Mouse (Mus musculus): ENCODE data around the gene 1700037H04Rik. TPM values are rescaled to one million over a fixed set of nuclear protein-coding genes. Genes with fewer than 3 reads are reported as not detected.

1700037H04Rik gene
- polyA plus RNA-seq, 1 experiment = 426 TPM

DNA sequence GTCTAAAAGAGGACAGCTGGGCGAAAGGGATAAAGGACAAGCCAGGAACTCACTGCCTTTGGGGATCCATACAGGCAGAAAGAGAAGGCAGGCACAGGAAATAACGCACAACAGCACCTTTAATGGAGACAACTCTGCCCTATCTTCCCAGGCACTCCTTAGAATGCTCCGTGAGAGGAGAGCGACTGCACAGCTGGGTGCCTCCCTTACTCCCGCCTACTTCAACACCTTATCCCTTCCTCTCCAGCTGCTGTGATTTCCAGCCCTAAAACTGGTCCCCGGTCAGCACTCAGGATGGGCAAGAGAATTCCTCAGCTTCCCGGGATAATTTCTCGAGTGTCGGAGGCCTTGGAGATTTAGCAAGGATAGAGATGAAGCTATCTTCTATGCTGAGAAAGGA is 11.1 kb upstream of the 1700037H04Rik start:
- no peak overlapping the region for H3K27ac ChIP-seq (replicated peaks; ENCODE audit: low read depth, low read length)
- H3K4me3 ChIP-seq (ENCODE audit: insufficient read depth, low read depth, low read length) = no peak overlapping the region
- peaks cover 2% of the 10 kb centered on the region; the same call in 1 of the 2 replicates for H3K4me1 ChIP-seq (ENCODE audit: control insufficient read depth, insufficient read depth, insufficient read length, low read length)

- Histone ChIP-seq H3K27ac (replicated peaks; ENCODE audit: low read depth, low read length) (no peak overlapping the region), H3K4me3 (ENCODE audit: insufficient read depth, low read depth, low read length) (no peak overlapping the region), H3K4me1 (ENCODE audit: control insufficient read depth, insufficient read depth, insufficient read length, low read length) (no peaks in the 10 kb centered on the region)
Measured at GRCm38 (mm10) chr2:131168914-131169313, 9.0 kb upstream of the 1700037H04Rik start.

DNA sequence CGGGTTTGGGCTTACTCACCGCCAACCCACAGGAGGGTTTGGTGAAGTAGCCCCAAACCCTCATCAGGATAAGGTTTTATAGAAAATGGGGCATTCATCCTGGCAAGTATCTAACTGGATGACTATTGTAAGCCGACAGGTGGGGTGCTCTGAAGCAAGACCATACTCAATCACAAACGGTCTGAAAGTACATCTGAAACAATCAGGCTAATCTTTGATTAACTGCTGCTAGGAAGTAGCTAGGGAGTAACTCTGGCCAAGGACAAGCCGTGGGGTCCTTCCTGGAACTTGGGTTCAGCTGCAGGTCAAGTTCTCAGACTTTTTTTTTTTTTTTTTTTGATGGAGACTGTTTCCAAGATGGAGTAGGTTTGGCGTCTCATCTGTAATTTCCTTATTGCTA is 8.1 kb upstream of the 1700037H04Rik start:
- no peak overlapping the region for H3K4me3 ChIP-seq (ENCODE audit: insufficient read depth, low read depth, low read length)
- H3K4me1 ChIP-seq (ENCODE audit: control insufficient read depth, insufficient read depth, insufficient read length, low read length) = no peaks in the 10 kb centered on the region
- no peak overlapping the region for H3K27ac ChIP-seq (replicated peaks; ENCODE audit: low read depth, low read length)

DNA sequence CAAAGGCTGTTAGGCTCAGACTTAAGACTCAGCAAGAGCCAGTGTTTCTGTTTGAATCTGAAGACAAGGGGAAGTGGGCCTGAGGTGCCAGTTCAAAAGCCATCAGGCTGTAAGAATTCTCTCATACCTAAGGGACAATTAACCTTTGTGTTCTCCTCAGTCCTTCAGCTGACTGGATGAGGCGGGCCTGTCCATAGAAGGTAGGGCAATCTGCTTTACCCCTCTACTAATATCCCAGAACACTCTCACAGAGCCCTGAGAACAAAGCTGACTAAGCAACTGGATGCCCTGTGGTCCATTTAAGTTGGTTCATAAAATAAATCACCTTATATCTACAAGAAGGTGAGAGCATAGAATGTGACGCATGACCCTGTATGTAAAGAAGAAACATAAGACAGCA is 6.3 kb upstream of the 1700037H04Rik start:
- Histone ChIP-seq H3K4me1 (ENCODE audit: control insufficient read depth, insufficient read depth, insufficient read length, low read length) (no peaks in the 10 kb centered on the region), H3K27ac (replicated peaks; ENCODE audit: low read depth, low read length) (no peak overlapping the region), H3K4me3 (ENCODE audit: insufficient read depth, low read depth, low read length) (no peak overlapping the region)

- Histone ChIP-seq H3K27ac (replicated peaks; ENCODE audit: low read depth, low read length) (no peak overlapping the region), H3K4me3 (ENCODE audit: insufficient read depth, low read depth, low read length) (no peak overlapping the region), H3K4me1 (ENCODE audit: control insufficient read depth, insufficient read depth, insufficient read length, low read length) (no peaks in the 10 kb centered on the region)
Measured at GRCm38 (mm10) chr2:131163924-131164323, 4.0 kb upstream of the 1700037H04Rik start.

GRCm38 (mm10) chr2:131160671-131161111 is 810 bp upstream of the 1700037H04Rik start:
- peak overlapping the region; percentile 69 for H3K4me3 ChIP-seq (ENCODE audit: insufficient read depth, low read depth, low read length)
- peaks cover 21% of the 10 kb centered on the region for H3K4me1 ChIP-seq (ENCODE audit: control insufficient read depth, insufficient read depth, insufficient read length, low read length)

GRCm38 (mm10) chr2:131159491-131159910 is 380 bp downstream of the 1700037H04Rik start:
- Histone ChIP-seq H3K27ac (replicated peaks; ENCODE audit: low read depth, low read length) (peak overlapping the region; percentile 54), H3K4me3 (ENCODE audit: insufficient read depth, low read depth, low read length) (peak overlapping the region; percentile 75), H3K4me1 (ENCODE audit: control insufficient read depth, insufficient read depth, insufficient read length, low read length) (peaks cover 23% of the 10 kb centered on the region)

More at GRCm38 (mm10) chr2:131160671-131161111, 810 bp upstream of the 1700037H04Rik start:
- H3K27ac ChIP-seq (replicated peaks; ENCODE audit: low read depth, low read length) = peak overlapping the region; percentile 85

DNA sequence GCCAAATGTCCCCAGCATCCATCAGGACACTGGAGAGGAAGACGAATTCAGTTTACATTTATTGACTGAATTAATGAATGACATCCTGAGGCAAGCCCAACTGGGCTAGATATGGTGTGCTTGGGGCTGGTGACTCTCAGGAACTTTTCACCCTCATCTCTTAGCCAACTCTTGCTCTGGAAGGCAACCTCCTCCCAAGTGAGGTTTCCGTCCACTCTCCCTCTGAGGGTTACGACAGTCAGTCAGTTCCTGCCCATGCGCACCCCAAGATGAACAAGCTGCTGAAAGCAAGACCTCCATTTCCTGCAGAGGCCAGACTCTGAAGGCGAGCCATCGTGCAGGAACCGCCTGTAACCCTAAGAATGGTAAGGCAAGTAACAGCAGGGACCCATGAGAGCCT is 2.9 kb downstream of the 1700037H04Rik start:
- Histone ChIP-seq H3K4me1 (ENCODE audit: control insufficient read depth, insufficient read depth, insufficient read length, low read length) (peaks cover 27% of the 10 kb centered on the region), H3K4me3 (ENCODE audit: insufficient read depth, low read depth, low read length) (no peak overlapping the region), H3K27ac (replicated peaks; ENCODE audit: low read depth, low read length) (peak overlapping the region; percentile 69)

DNA sequence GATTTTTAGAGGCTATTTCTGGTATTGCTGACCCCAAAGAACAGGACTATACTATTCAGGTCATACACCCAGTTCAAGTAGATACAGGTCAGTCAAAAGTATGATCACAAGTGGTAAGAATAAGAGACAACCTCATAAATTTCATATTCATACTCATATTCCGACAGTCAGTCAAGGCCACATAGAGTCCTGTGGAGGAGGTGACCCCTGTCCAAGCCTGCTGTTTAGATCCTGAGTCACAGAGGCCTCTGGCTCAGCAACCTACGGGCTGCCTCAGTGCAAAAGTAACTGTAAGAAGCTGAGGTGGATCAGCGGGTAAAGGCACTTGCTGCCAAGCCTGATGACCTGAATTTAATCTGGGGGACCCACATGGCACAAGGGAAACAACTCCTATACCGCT is 5.8 kb downstream of the 1700037H04Rik start:
- no peak overlapping the region for H3K27ac ChIP-seq (replicated peaks; ENCODE audit: low read depth, low read length)
- H3K4me3 ChIP-seq (ENCODE audit: insufficient read depth, low read depth, low read length) = no peak overlapping the region
- H3K4me1 ChIP-seq (ENCODE audit: control insufficient read depth, insufficient read depth, insufficient read length, low read length) = peaks cover 40% of the 10 kb centered on the region

GRCm38 (mm10) chr2:131152166-131152730 is 7.6 kb downstream of the 1700037H04Rik start:
- H3K4me1 ChIP-seq (ENCODE audit: control insufficient read depth, insufficient read depth, insufficient read length, low read length) = peaks cover 41% of the 10 kb centered on the region
- H3K27ac ChIP-seq (replicated peaks; ENCODE audit: low read depth, low read length) = peak overlapping the region; percentile 40; the same call in 1 of the 2 replicates
- no peak overlapping the region for H3K4me3 ChIP-seq (ENCODE audit: insufficient read depth, low read depth, low read length)

GRCm38 (mm10) chr2:131149254-131149578 is 10.7 kb downstream of the 1700037H04Rik start:
- Histone ChIP-seq H3K4me3 (ENCODE audit: insufficient read depth, low read depth, low read length) (no peak overlapping the region), H3K27ac (replicated peaks; ENCODE audit: low read depth, low read length) (peak overlapping the region; percentile 95), H3K4me1 (ENCODE audit: control insufficient read depth, insufficient read depth, insufficient read length, low read length) (peaks cover 33% of the 10 kb centered on the region)

DNA sequence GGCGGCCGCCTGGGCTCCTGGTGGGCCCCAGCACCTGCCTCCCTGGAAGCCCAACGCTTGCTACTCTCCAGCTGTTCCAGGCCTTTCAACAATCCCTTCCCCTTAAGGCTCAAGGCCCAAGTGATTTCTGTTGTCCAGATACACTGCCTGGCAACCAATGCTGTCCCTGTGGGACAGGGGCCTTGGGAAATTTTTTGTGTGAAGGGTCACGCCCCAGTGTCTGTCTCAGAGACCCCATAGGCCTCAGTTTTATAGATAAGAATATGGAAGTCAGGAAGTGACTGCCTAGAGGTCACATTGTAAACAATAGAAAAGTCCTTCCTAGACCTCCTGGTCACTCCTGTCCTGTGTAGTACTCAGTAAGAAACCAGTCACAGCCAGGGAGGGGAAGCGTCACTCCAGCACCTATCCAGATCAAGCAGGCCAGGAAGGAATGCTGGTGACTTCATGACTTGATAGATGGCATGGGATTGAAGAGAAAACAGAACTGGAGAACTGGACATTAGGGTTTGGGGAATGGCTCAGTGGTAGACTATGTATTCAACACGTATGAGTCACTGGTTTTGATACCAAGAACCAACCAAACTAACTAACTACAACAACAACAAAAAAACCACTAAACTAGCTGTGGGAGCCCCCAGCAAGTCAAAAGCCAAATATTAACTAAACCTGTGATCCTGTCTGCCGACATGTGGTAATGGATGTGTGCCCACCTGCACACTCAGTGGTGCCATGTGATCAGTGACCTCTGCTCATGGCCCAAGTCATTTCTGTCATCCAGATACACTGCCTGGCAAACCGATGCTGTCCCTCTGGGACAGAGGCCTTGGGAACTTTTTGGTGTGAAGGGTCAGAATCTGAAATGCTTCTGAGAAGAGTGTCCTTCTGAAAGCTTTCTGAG is 11.3 kb downstream of the 1700037H04Rik start:
- Histone ChIP-seq H3K4me3 (ENCODE audit: insufficient read depth, low read depth, low read length) (peak overlapping the region; percentile 15), H3K4me1 (ENCODE audit: control insufficient read depth, insufficient read depth, insufficient read length, low read length) (peaks cover 33% of the 10 kb centered on the region), H3K27ac (replicated peaks; ENCODE audit: low read depth, low read length) (peak overlapping the region; percentile 99)

GRCm38 (mm10) chr2:131147043-131147365 is 12.9 kb downstream of the 1700037H04Rik start:
- Histone ChIP-seq H3K4me3 (ENCODE audit: insufficient read depth, low read depth, low read length) (peak overlapping the region; percentile 4; the same call in 1 of the 2 replicates), H3K27ac (replicated peaks; ENCODE audit: low read depth, low read length) (peak overlapping the region; percentile 99), H3K4me1 (ENCODE audit: control insufficient read depth, insufficient read depth, insufficient read length, low read length) (peaks cover 36% of the 10 kb centered on the region)

DNA sequence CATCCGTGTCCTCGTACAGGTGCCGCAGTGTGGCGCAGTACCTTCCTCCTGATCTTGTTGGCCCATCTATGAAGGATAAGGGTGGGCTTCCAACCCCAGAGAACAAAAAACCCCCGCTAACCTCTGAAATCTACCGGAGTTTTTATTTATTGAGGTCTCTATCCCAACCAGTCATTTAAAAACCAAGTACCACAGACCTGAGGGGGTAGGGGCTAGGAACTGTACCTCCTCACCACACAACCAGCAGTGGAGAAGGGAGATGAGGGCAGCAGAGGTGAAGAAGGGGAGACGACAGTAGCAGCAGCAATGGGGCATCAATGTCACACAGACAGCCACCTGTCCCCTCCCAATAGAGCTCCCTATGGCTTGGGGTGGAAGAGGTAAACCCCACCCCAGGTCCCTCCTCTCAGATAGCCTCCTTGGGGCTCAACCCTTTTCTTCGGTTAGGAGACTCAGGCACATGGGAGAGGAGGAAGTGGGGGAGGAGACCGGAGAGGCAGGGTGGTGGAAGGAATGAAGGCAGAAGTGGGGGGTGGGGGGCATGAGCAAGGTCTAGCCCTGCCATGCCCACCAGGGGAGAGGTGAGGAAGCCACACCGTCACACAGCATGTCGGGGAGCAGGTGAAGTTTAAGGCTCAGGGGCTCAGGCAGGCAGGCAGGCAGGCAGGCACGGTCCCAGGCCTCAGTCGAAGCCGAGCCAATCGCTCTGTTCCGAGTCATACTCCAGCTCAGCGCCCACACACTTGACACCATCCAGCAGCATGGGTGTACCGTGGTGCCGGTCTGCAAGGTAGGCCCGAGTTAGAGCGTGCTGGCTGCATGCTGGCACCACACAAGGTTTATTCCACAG is 13.5 kb downstream of the 1700037H04Rik start:
- H3K4me3 ChIP-seq (ENCODE audit: insufficient read depth, low read depth, low read length) = no peak overlapping the region
- H3K27ac ChIP-seq (replicated peaks; ENCODE audit: low read depth, low read length) = peak overlapping the region; percentile 99; the same call in 1 of the 2 replicates
- peaks cover 40% of the 10 kb centered on the region for H3K4me1 ChIP-seq (ENCODE audit: control insufficient read depth, insufficient read depth, insufficient read length, low read length)

DNA sequence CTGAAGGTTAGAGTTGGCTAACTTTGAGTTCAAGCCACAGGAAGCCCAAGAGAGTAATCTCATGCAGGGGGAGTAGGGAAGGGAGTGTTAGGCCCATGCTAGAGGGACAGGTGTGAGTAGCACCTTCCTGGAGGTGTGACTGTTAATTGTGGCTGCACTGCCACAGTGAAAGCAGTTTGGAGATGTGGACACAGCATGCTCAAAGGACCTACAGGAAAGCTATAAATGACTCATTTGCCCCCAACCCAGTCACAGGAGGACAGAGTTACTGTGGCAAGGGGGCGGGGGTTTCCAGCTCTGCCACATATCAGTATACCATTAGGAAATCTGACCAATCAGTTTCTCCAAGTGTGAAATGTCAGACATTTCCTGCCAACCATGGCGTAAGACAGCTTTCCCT is 14.3 kb downstream of the 1700037H04Rik start:
- H3K4me3 ChIP-seq (ENCODE audit: insufficient read depth, low read depth, low read length) = no peak overlapping the region
- no peak overlapping the region for H3K27ac ChIP-seq (replicated peaks; ENCODE audit: low read depth, low read length)
- peaks cover 44% of the 10 kb centered on the region for H3K4me1 ChIP-seq (ENCODE audit: control insufficient read depth, insufficient read depth, insufficient read length, low read length)
